Mouse (Mus musculus): ENCODE data around the gene Ephb2. TPM values are rescaled to one million over a fixed set of nuclear protein-coding genes. Genes with fewer than 3 reads are reported as not detected.

The Ephb2 gene
- polyA plus RNA-seq, 1 experiment from 2014 or later, result 18.9 TPM

GRCm38 (mm10) chr4:136679221-136679620, 156.6 kb downstream of the Ephb2 start:
- Histone ChIP-seq H3K36me3 (peaks cover 14% of the 10 kb centered on the region; the same call in 1 of the 2 replicates), H3K27ac (replicated peaks) (no peak overlapping the region), H3K9ac (replicated peaks) (no peak overlapping the region), H3K4me1 (0 out of 2 replicates have a peak, but pooled peaks cover 3% of the 10 kb centered on the region), H3K9me3 (no peaks in the 10 kb centered on the region), H3K4me3 (no peak overlapping the region), H3K4me2 (replicated peaks) (no peak overlapping the region), H3K27me3 (no peaks in the 10 kb centered on the region)
- 92% methylated on average over 8 of the region's 8 CpGs for WGBS
- no peak for ATAC-seq (replicated peaks)

GRCm38 (mm10) chr4:136678480-136678879, 157.3 kb downstream of the Ephb2 start:
- Histone ChIP-seq H3K36me3 (peaks cover 18% of the 10 kb centered on the region), H3K9me3 (no peaks in the 10 kb centered on the region), H3K27me3 (no peaks in the 10 kb centered on the region), H3K9ac (replicated peaks) (no peak overlapping the region), H3K4me2 (replicated peaks) (no peak overlapping the region), H3K4me3 (no peak overlapping the region), H3K4me1 (0 out of 2 replicates have a peak, but pooled peaks cover 3% of the 10 kb centered on the region), H3K27ac (replicated peaks) (0 out of 2 replicates have a peak overlapping the region, but pooled peaks have one; percentile 34)
- ATAC-seq (replicated peaks), result peak; percentile 71; the same call in 1 of the 2 replicates
- WGBS, result 1% methylated on average over 3 of the region's 3 CpGs

- H3K36me3 ChIP-seq, result peaks cover 30% of the 10 kb centered on the region
- no peak overlapping the region for H3K4me3 ChIP-seq
- ATAC-seq (replicated peaks), result no peak
- H3K4me2 ChIP-seq (replicated peaks), result no peak overlapping the region
- no peaks in the 10 kb centered on the region for H3K9me3 ChIP-seq
- WGBS, result 90% methylated on average over 9 of the region's 9 CpGs
- no peak overlapping the region for H3K27ac ChIP-seq (replicated peaks)
- H3K27me3 ChIP-seq, result no peaks in the 10 kb centered on the region
- H3K4me1 ChIP-seq, result 0 out of 2 replicates have a peak, but pooled peaks cover 3% of the 10 kb centered on the region
- H3K9ac ChIP-seq (replicated peaks), result no peak overlapping the region
These were observed 160.3 kb downstream of the Ephb2 start for GRCm38 (mm10) chr4:136675439-136675838.

- 90% methylated on average over 19 of the region's 19 CpGs for WGBS
- no peak for ATAC-seq (replicated peaks)
- peaks cover 33% of the 10 kb centered on the region for H3K36me3 ChIP-seq
- no peak overlapping the region for H3K9ac ChIP-seq (replicated peaks)
- no peak overlapping the region for H3K4me2 ChIP-seq (replicated peaks)
- no peaks in the 10 kb centered on the region for H3K27me3 ChIP-seq
- H3K9me3 ChIP-seq, result no peaks in the 10 kb centered on the region
- no peak overlapping the region for H3K27ac ChIP-seq (replicated peaks)
- no peak overlapping the region for H3K4me3 ChIP-seq
- no peaks in the 10 kb centered on the region for H3K4me1 ChIP-seq
These were observed 163.3 kb downstream of the Ephb2 start for GRCm38 (mm10) chr4:136672335-136673090.

GRCm38 (mm10) chr4:136667757-136668156, 168.0 kb downstream of the Ephb2 start:
- Histone ChIP-seq H3K9me3 (no peaks in the 10 kb centered on the region), H3K27me3 (no peaks in the 10 kb centered on the region), H3K36me3 (peaks cover 27% of the 10 kb centered on the region), H3K27ac (replicated peaks) (no peak overlapping the region), H3K4me3 (no peak overlapping the region), H3K9ac (replicated peaks) (no peak overlapping the region), H3K4me1 (no peaks in the 10 kb centered on the region), H3K4me2 (replicated peaks) (no peak overlapping the region)
- ATAC-seq (replicated peaks), result no peak
- WGBS, result 74% methylated on average over 10 of the region's 10 CpGs

- no peaks in the 10 kb centered on the region for H3K9me3 ChIP-seq
- H3K9ac ChIP-seq (replicated peaks), result no peak overlapping the region
- no peak overlapping the region for H3K4me2 ChIP-seq (replicated peaks)
- H3K27me3 ChIP-seq, result no peaks in the 10 kb centered on the region
- WGBS, result 75% methylated on average over 4 of the region's 4 CpGs
- no peak overlapping the region for H3K4me3 ChIP-seq
- no peak for ATAC-seq (replicated peaks)
- H3K27ac ChIP-seq (replicated peaks), result no peak overlapping the region
- no peaks in the 10 kb centered on the region for H3K4me1 ChIP-seq
- H3K36me3 ChIP-seq, result peaks cover 22% of the 10 kb centered on the region
These were observed 169.8 kb downstream of the Ephb2 start for GRCm38 (mm10) chr4:136666002-136666401.

- WGBS, result 41% methylated on average over 9 of the region's 9 CpGs
- H3K9ac ChIP-seq (replicated peaks), result no peak overlapping the region
- H3K27me3 ChIP-seq, result no peaks in the 10 kb centered on the region
- no peaks in the 10 kb centered on the region for H3K4me1 ChIP-seq
- H3K9me3 ChIP-seq, result no peaks in the 10 kb centered on the region
- H3K4me3 ChIP-seq, result no peak overlapping the region
- H3K4me2 ChIP-seq (replicated peaks), result no peak overlapping the region
- ATAC-seq (replicated peaks), result peak; percentile 66
- H3K36me3 ChIP-seq, result peaks cover 32% of the 10 kb centered on the region
- peak overlapping the region; percentile 82 for H3K27ac ChIP-seq (replicated peaks)
These were observed 170.7 kb downstream of the Ephb2 start for GRCm38 (mm10) chr4:136665068-136665467.

- WGBS, result 80% methylated on average over 3 of the region's 3 CpGs
- Histone ChIP-seq H3K36me3 (peaks cover 57% of the 10 kb centered on the region), H3K27me3 (no peaks in the 10 kb centered on the region), H3K4me2 (replicated peaks) (no peak overlapping the region), H3K4me3 (no peak overlapping the region), H3K4me1 (0 out of 2 replicates have a peak, but pooled peaks cover under 1% of the 10 kb centered on the region), H3K27ac (replicated peaks) (no peak overlapping the region), H3K9me3 (no peaks in the 10 kb centered on the region), H3K9ac (replicated peaks) (no peak overlapping the region)
- no peak for ATAC-seq (replicated peaks)
These were observed 177.9 kb downstream of the Ephb2 start for GRCm38 (mm10) chr4:136657914-136658313.

- no peaks in the 10 kb centered on the region for H3K9me3 ChIP-seq
- H3K4me2 ChIP-seq (replicated peaks), result no peak overlapping the region
- H3K36me3 ChIP-seq, result peaks cover 30% of the 10 kb centered on the region
- 90% methylated on average over 10 of the region's 10 CpGs for WGBS
- no peaks in the 10 kb centered on the region for H3K27me3 ChIP-seq
- H3K4me3 ChIP-seq, result no peak overlapping the region
- H3K27ac ChIP-seq (replicated peaks), result no peak overlapping the region
- H3K9ac ChIP-seq (replicated peaks), result no peak overlapping the region
- no peak for ATAC-seq (replicated peaks)
- H3K4me1 ChIP-seq, result peaks cover 20% of the 10 kb centered on the region
These were observed 182.0 kb downstream of the Ephb2 start for GRCm38 (mm10) chr4:136653692-136654234.

GRCm38 (mm10) chr4:136653019-136653418, 182.8 kb downstream of the Ephb2 start:
- peaks cover 24% of the 10 kb centered on the region for H3K36me3 ChIP-seq
- H3K27me3 ChIP-seq, result no peaks in the 10 kb centered on the region
- peak overlapping the region; percentile 76 for H3K27ac ChIP-seq (replicated peaks)
- no peak for ATAC-seq (replicated peaks)
- H3K9me3 ChIP-seq, result no peaks in the 10 kb centered on the region
- WGBS, result 68% methylated on average over 6 of the region's 6 CpGs
- peaks cover 20% of the 10 kb centered on the region for H3K4me1 ChIP-seq
- no peak overlapping the region for H3K4me2 ChIP-seq (replicated peaks)
- no peak overlapping the region for H3K4me3 ChIP-seq
- no peak overlapping the region for H3K9ac ChIP-seq (replicated peaks)

GRCm38 (mm10) chr4:136652528-136652910, 183.3 kb downstream of the Ephb2 start:
- peaks cover 24% of the 10 kb centered on the region for H3K36me3 ChIP-seq
- 61% methylated on average over 11 of the region's 11 CpGs for WGBS

GRCm38 (mm10) chr4:136651882-136652527, 183.8 kb downstream of the Ephb2 start:
- Histone ChIP-seq H3K4me1 (peaks cover 20% of the 10 kb centered on the region), H3K27me3 (no peaks in the 10 kb centered on the region), H3K27ac (replicated peaks) (peak overlapping the region; percentile 76), H3K4me2 (replicated peaks) (no peak overlapping the region), H3K36me3 (peaks cover 22% of the 10 kb centered on the region), H3K4me3 (no peak overlapping the region), H3K9me3 (no peaks in the 10 kb centered on the region), H3K9ac (replicated peaks) (no peak overlapping the region)
- ATAC-seq (replicated peaks), result peak; percentile 80
- 38% methylated on average over 13 of the region's 13 CpGs for WGBS

More at GRCm38 (mm10) chr4:136652528-136652910, 183.3 kb downstream of the Ephb2 start:
- no peak overlapping the region for H3K4me2 ChIP-seq (replicated peaks)
- H3K9me3 ChIP-seq, result no peaks in the 10 kb centered on the region
- H3K9ac ChIP-seq (replicated peaks), result no peak overlapping the region
- peak overlapping the region; percentile 76 for H3K27ac ChIP-seq (replicated peaks)
- no peaks in the 10 kb centered on the region for H3K27me3 ChIP-seq
- peaks cover 20% of the 10 kb centered on the region for H3K4me1 ChIP-seq
- no peak for ATAC-seq (replicated peaks)
- H3K4me3 ChIP-seq, result no peak overlapping the region
